Mouse (Mus musculus) heart, adult 2 months (tissue): ENCODE measurements at regions not wholly inside any gene's neighbourhood (a gene's known extent, or its start where the extent isn't known, plus 50 kb on each side); places are given as distances from the start of the nearest gene placed in this dataset.

Experiments
- CTCF ChIP-seq: fragments of 200-600 bp; IDR thresholded peaks from 2 replicates; pipeline ENCODE4 v1.8.1; 2022; ENCODE audit warnings: antibody characterized with exemption, mild to moderate bottlenecking, moderate library complexity
- EP300 ChIP-seq: fragments of 200-500 bp; IDR thresholded peaks from 2 replicates; pipeline ENCODE4 v1.6.1; 2011; ENCODE audit warnings: low read depth, low read length, control low read depth; ENCODE audit not compliant: insufficient read depth
- POLR2A ChIP-seq: fragments of 200-500 bp; IDR thresholded peaks from 2 replicates; pipeline ENCODE4 v1.6.1; 2011; ENCODE audit warnings: mild to moderate bottlenecking, low read depth, low read length, control low read depth; ENCODE audit not compliant: insufficient read depth

- TF ChIP-seq CTCF = no peak
- no peak for TF ChIP-seq POLR2A
- TF ChIP-seq EP300 = no peak
Observed at GRCm38 (mm10) chr6:31166347-31166746, 207.5 kb upstream of the Klf14 start.
